Mouse (Mus musculus) testis, adult 2 months (tissue): ENCODE measurements at regions not wholly inside any gene's neighbourhood (a gene's known extent, or its start where the extent isn't known, plus 50 kb on each side); places are given as distances from the start of the nearest gene placed in this dataset.

Experiments used
- CTCF ChIP-seq: fragments of 200-500 bp; IDR thresholded peaks from 2 replicates; pipeline ENCODE4 v1.5.1; 2012; ENCODE audit warnings: low read depth, mild to moderate bottlenecking, inconsistent platforms, low read length, moderate library complexity; ENCODE audit not compliant: control insufficient read depth, insufficient read depth, insufficient replicate concordance
- POLR2A ChIP-seq: fragments of 200-500 bp; IDR thresholded peaks from 2 replicates; pipeline ENCODE4 v1.6.1; 2012; ENCODE audit warnings: low read depth, mild to moderate bottlenecking, inconsistent platforms, low read length, moderate library complexity; ENCODE audit not compliant: control insufficient read depth

GRCm38 (mm10) chr14:66538498-66538897 is 529.5 kb upstream of the Gulo start:
- TF ChIP-seq CTCF (no peak), POLR2A (no peak)
